Mouse (Mus musculus): ENCODE data around the gene Myocd.

DNA sequence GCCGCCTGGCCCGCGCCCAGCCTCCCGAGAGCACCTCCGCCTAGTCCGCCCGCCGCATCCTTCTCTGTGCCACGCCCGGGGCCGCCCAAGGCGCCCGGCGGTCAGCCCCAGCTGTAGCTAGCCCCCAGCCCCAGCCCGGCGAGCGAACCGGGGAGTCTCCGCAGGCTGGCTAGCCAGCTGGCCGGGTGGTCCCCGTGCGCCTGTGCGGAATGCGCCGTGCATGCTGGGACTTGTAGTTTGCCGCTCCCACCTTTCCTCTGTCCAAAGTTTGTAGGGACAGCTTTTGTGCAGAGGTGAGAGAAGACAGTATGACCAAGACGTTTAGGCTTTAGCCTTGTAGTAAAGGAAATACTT lies 107.0 kb downstream of the Myocd start, which contains the start of gene Arhgap44:
- TF ChIP-seq CTCF (IDR thresholded peaks at IDR 0.05; ENCODE audit: insufficient read depth, low read depth, low read length) (no peak), POLR2A (IDR thresholded peaks at IDR 0.05; ENCODE audit: insufficient read depth, low read depth, low read length) (peak; percentile 51; the same call in 1 of the 2 replicates)

Measured in olfactory bulb, adult 2 months (tissue).